Mouse (Mus musculus) lung, adult 2 months (tissue): ENCODE data around the gene Olfm2.

ENCODE experiments used
- CTCF ChIP-seq: fragments of 200-500 bp; IDR thresholded peaks from 2 replicates; pipeline ENCODE4 v1.5.1; 2011; ENCODE audit warnings: mild to moderate bottlenecking, low read length, control low read depth; ENCODE audit not compliant: insufficient read depth
- POLR2A ChIP-seq: fragments of 200-500 bp; IDR thresholded peaks from 2 replicates; pipeline ENCODE4 v1.6.1; 2011; ENCODE audit warnings: low read depth, mild to moderate bottlenecking, control low read depth, low read length, borderline replicate concordance; ENCODE audit errors: extremely low read depth

GRCm38 (mm10) chr9:20790345-20790744 lies 44.2 kb upstream of the Olfm2 start:
- TF ChIP-seq CTCF (no peak), POLR2A (no peak)
